Mouse (Mus musculus) MEL (cell line): ENCODE measurements at regions not wholly inside any gene's neighbourhood (a gene's known extent, or its start where the extent isn't known, plus 50 kb on each side); places are given as distances from the start of the nearest gene placed in this dataset.

Experiments
- DNase-seq: peaks from one replicate; pipeline ENCODE4 v3.0.0; 2011; ENCODE audit warnings: low read depth, low spot score
- H3K27ac ChIP-seq: 2 replicates; pipeline ENCODE4 v1.5.1; 2012; ENCODE audit warnings: low read depth, mild to moderate bottlenecking, control low read depth, low read length, moderate library complexity; ENCODE audit not compliant: control insufficient read depth
- H3K27me3 ChIP-seq, 2 experiments: fragments of 150-350 bp in 1 of 2; sonication (generic) in 1 of 2; 2 replicates each; pipeline ENCODE4 v1.6.1; 2012; ENCODE audit warnings: low read length in 2 of 2, mild to moderate bottlenecking in 2 of 2, improper control_type of control experiment in 1 of 2, moderate library complexity in 1 of 2; ENCODE audit not compliant: insufficient read depth in 2 of 2, control insufficient read depth in 1 of 2
- H3K36me3 ChIP-seq, 2 experiments: 2 replicates each; pipeline ENCODE4 v1.6.1; 2012 to 2014; ENCODE audit warnings: low read length in 2 of 2, improper control_type of control experiment in 1 of 2, inconsistent platforms in 1 of 2, mild to moderate bottlenecking in 1 of 2; ENCODE audit not compliant: insufficient read depth in 2 of 2, control insufficient read depth in 1 of 2
- H3K4me1 ChIP-seq, 2 experiments: fragments of 150-350 bp in 1 of 2; sonication (generic) in 1 of 2; 2 replicates each; pipeline ENCODE4 v1.6.1; 2012; ENCODE audit warnings: low read length in 2 of 2, improper control_type of control experiment in 1 of 2, mild to moderate bottlenecking in 1 of 2; ENCODE audit not compliant: insufficient read depth in 2 of 2, control insufficient read depth in 1 of 2
- H3K4me3 ChIP-seq, 2 experiments: fragments of 150-350 bp in 1 of 2; sonication (generic) in 1 of 2; 2 replicates each; pipeline ENCODE4 v1.5.1; 2012; ENCODE audit warnings: low read depth in 2 of 2, low read length in 2 of 2, mild to moderate bottlenecking in 2 of 2, moderate library complexity in 2 of 2, control low read depth in 1 of 2, improper control_type of control experiment in 1 of 2; ENCODE audit not compliant: control insufficient read depth in 1 of 2, insufficient read depth in 1 of 2
- H3K79me2 ChIP-seq: 2 replicates; pipeline ENCODE4 v1.6.1; 2012; ENCODE audit warnings: mild to moderate bottlenecking, low read length, moderate library complexity; ENCODE audit not compliant: control insufficient read depth, poor library complexity, insufficient read depth
- H3K9ac ChIP-seq: 2 replicates; pipeline ENCODE4 v1.6.1; 2012; ENCODE audit warnings: low read depth, mild to moderate bottlenecking, control low read depth, low read length, moderate library complexity; ENCODE audit not compliant: control insufficient read depth, poor library complexity, severe bottlenecking
- H3K9me3 ChIP-seq: fragments of 150-350 bp; sonication (generic); replicated peaks from 2 replicates; pipeline ENCODE4 v1.6.1; 2012; ENCODE audit warnings: mild to moderate bottlenecking, low read length, improper control_type of control experiment, moderate library complexity; ENCODE audit not compliant: insufficient read depth
- BHLHE40 ChIP-seq: IDR thresholded peaks from 2 replicates; pipeline ENCODE4 v1.6.1; 2012; ENCODE audit warnings: low read depth, mild to moderate bottlenecking, inconsistent platforms, low read length, improper control_type of control experiment, borderline replicate concordance
- E2F4 ChIP-seq: IDR thresholded peaks from 2 replicates; pipeline ENCODE4 v1.6.1; 2011; ENCODE audit warnings: low read depth, low read length, improper control_type of control experiment, borderline replicate concordance
- ELF1 ChIP-seq: IDR thresholded peaks from 2 replicates; pipeline ENCODE4 v1.6.1; 2014; ENCODE audit warnings: low read depth, mild to moderate bottlenecking, inconsistent platforms, low read length, improper control_type of control experiment, moderate library complexity
- ETS1 ChIP-seq: IDR thresholded peaks from 2 replicates; pipeline ENCODE4 v1.6.1; 2012; ENCODE audit warnings: low read depth, mild to moderate bottlenecking, inconsistent platforms, low read length, improper control_type of control experiment, moderate library complexity
- GABPA ChIP-seq: IDR thresholded peaks from 2 replicates; pipeline ENCODE4 v1.6.1; 2012; ENCODE audit warnings: low read depth, mild to moderate bottlenecking, inconsistent platforms, low read length, improper control_type of control experiment, moderate library complexity
- HCFC1 ChIP-seq: IDR thresholded peaks from 2 replicates; pipeline ENCODE4 v1.6.1; 2012; ENCODE audit warnings: low read depth, mild to moderate bottlenecking, inconsistent platforms, low read length, improper control_type of control experiment, moderate library complexity
- KAT2A ChIP-seq: conservative IDR thresholded peaks from 2 replicates; pipeline ENCODE4 v1.6.1; 2012; ENCODE audit warnings: low read depth, low read length, improper control_type of control experiment, inconsistent platforms
- MAFK ChIP-seq: IDR thresholded peaks from 2 replicates; pipeline ENCODE4 v1.6.1; 2011; ENCODE audit warnings: low read depth, mild to moderate bottlenecking, low read length, improper control_type of control experiment, borderline replicate concordance
- MAZ ChIP-seq: IDR thresholded peaks from 2 replicates; pipeline ENCODE4 v1.6.1; 2012; ENCODE audit warnings: low read depth, mild to moderate bottlenecking, inconsistent platforms, low read length, improper control_type of control experiment
- MEF2A ChIP-seq: IDR thresholded peaks from 2 replicates; pipeline ENCODE4 v1.6.1; 2014; ENCODE audit warnings: low read depth, mild to moderate bottlenecking, inconsistent platforms, low read length, improper control_type of control experiment; ENCODE audit not compliant: poor library complexity, insufficient replicate concordance, severe bottlenecking; ENCODE audit errors: extremely low read depth
- MXI1 ChIP-seq: IDR thresholded peaks from 2 replicates; pipeline ENCODE4 v1.6.1; 2011; ENCODE audit warnings: mild to moderate bottlenecking, low read depth, low read length, improper control_type of control experiment
- MYB ChIP-seq: IDR thresholded peaks from 2 replicates; pipeline ENCODE4 v1.6.1; 2011; ENCODE audit warnings: mild to moderate bottlenecking, low read depth, low read length, improper control_type of control experiment
- MYC ChIP-seq: IDR thresholded peaks from 2 replicates; pipeline ENCODE4 v1.6.1; 2011; ENCODE audit warnings: low read depth, mild to moderate bottlenecking, low read length, improper control_type of control experiment, moderate library complexity
- NELFE ChIP-seq: IDR thresholded peaks from 2 replicates; pipeline ENCODE4 v1.6.1; 2011; ENCODE audit warnings: low read depth, low read length, improper control_type of control experiment
- POLR2AphosphoS2 ChIP-seq: IDR thresholded peaks from 2 replicates; pipeline ENCODE4 v1.6.1; 2011; ENCODE audit warnings: low read length, improper control_type of control experiment
- POLR2AphosphoS5 ChIP-seq: IDR thresholded peaks from 2 replicates; pipeline ENCODE4 v1.6.1; 2012; ENCODE audit warnings: low read depth, borderline replicate concordance, mild to moderate bottlenecking, inconsistent platforms, low read length, moderate library complexity, mixed read lengths
- RAD21 ChIP-seq: IDR thresholded peaks from 2 replicates; pipeline ENCODE4 v1.6.1; 2011; ENCODE audit warnings: mild to moderate bottlenecking, low read depth, low read length, improper control_type of control experiment
- RCOR1 ChIP-seq: IDR thresholded peaks from 2 replicates; pipeline ENCODE4 v1.6.1; 2012; ENCODE audit warnings: low read depth, mild to moderate bottlenecking, inconsistent platforms, low read length, improper control_type of control experiment
- TAL1 ChIP-seq: IDR thresholded peaks from 2 replicates; pipeline ENCODE4 v1.6.1; 2012; ENCODE audit warnings: mild to moderate bottlenecking, inconsistent platforms, low read length, moderate library complexity, mixed read lengths
- TBP ChIP-seq: IDR thresholded peaks from 2 replicates; pipeline ENCODE4 v1.8.0; 2011; ENCODE audit warnings: low read depth, low read length, improper control_type of control experiment
- UBTF ChIP-seq: IDR thresholded peaks from 2 replicates; pipeline ENCODE4 v1.6.1; 2012; ENCODE audit warnings: low read depth, mild to moderate bottlenecking, inconsistent platforms, low read length, improper control_type of control experiment, moderate library complexity, borderline replicate concordance; ENCODE audit not compliant: insufficient read depth
- USF2 ChIP-seq, 2 experiments: IDR thresholded peaks; 2 replicates each; pipeline ENCODE4 v1.6.1; 2011 to 2012; ENCODE audit warnings: improper control_type of control experiment in 2 of 2, low read length in 2 of 2, borderline replicate concordance in 1 of 2, inconsistent platforms in 1 of 2, low read depth in 1 of 2, mild to moderate bottlenecking in 1 of 2; ENCODE audit not compliant: insufficient read depth in 1 of 2
- ZC3H11A ChIP-seq: IDR thresholded peaks from 2 replicates; pipeline ENCODE4 v1.6.1; 2012; ENCODE audit warnings: low read depth, mild to moderate bottlenecking, inconsistent platforms, low read length, improper control_type of control experiment
- ZKSCAN1 ChIP-seq: IDR thresholded peaks from 2 replicates; pipeline ENCODE4 v1.6.1; 2012; ENCODE audit warnings: low read depth, mild to moderate bottlenecking, inconsistent platforms, low read length, improper control_type of control experiment, moderate library complexity
- ZMIZ1 ChIP-seq: IDR thresholded peaks from 2 replicates; pipeline ENCODE4 v1.6.1; 2012; ENCODE audit warnings: low read depth, mild to moderate bottlenecking, inconsistent platforms, low read length, improper control_type of control experiment, moderate library complexity
- ZNF384 ChIP-seq: IDR thresholded peaks from 2 replicates; pipeline ENCODE4 v1.6.1; 2012; ENCODE audit warnings: low read depth, mild to moderate bottlenecking, inconsistent platforms, low read length, improper control_type of control experiment

GRCm38 (mm10) chr2:27590511-27590910 is 75.6 kb downstream of the Wdr5 start:
- no peak overlapping the region for H3K27ac ChIP-seq
- H3K4me1 ChIP-seq: no peaks in the 10 kb centered on the region
- H3K27me3 ChIP-seq: no peaks in the 10 kb centered on the region
- no peak overlapping the region for H3K9ac ChIP-seq
- H3K36me3 ChIP-seq: no peaks in the 10 kb centered on the region
- H3K9me3 ChIP-seq: no peaks in the 10 kb centered on the region
- no peak overlapping the region for H3K4me3 ChIP-seq
- TF ChIP-seq ZKSCAN1: no peak
- no peak for TF ChIP-seq USF2 (IDR thresholded peaks at IDR 0.05; ENCODE audit: borderline replicate concordance in 1 of 2, insufficient read depth in 1 of 2, low read depth in 1 of 2, low read length in 2 of 2)
- no peak for TF ChIP-seq MAZ
- TF ChIP-seq UBTF: no peak
- no peak for TF ChIP-seq ZMIZ1
- no peak for TF ChIP-seq ZC3H11A
- TF ChIP-seq RCOR1: no peak
- no peak for TF ChIP-seq MYB
- TF ChIP-seq ELF1: no peak
- no peak for TF ChIP-seq TAL1
- no peak for TF ChIP-seq KAT2A
- no peak for TF ChIP-seq MAFK
- no peak for TF ChIP-seq POLR2AphosphoS2
- no peak for TF ChIP-seq MYC
- TF ChIP-seq RAD21: no peak
- TF ChIP-seq POLR2AphosphoS5: no peak
- no peak for TF ChIP-seq TBP
- no peaks in the 10 kb centered on the region for H3K79me2 ChIP-seq
- DNase-seq: no peak

- Histone ChIP-seq H3K4me1 (no peaks in the 10 kb centered on the region), H3K79me2 (no peaks in the 10 kb centered on the region), H3K27ac (no peak overlapping the region), H3K27me3 (no peaks in the 10 kb centered on the region), H3K9ac (no peak overlapping the region), H3K36me3 (no peaks in the 10 kb centered on the region), H3K9me3 (no peaks in the 10 kb centered on the region), H3K4me3 (no peak overlapping the region)
- no peak for TF ChIP-seq HCFC1
- no peak for TF ChIP-seq MYB
- no peak for TF ChIP-seq GABPA
- TF ChIP-seq ETS1: no peak
- TF ChIP-seq RAD21: no peak
- no peak for TF ChIP-seq ZNF384
- TF ChIP-seq POLR2AphosphoS2: no peak
- no peak for TF ChIP-seq ELF1
- no peak for TF ChIP-seq BHLHE40
- TF ChIP-seq MXI1: no peak
- TF ChIP-seq E2F4: no peak
- no peak for TF ChIP-seq TBP
- TF ChIP-seq USF2 (IDR thresholded peaks at IDR 0.05; ENCODE audit: borderline replicate concordance in 1 of 2, insufficient read depth in 1 of 2, low read depth in 1 of 2, low read length in 2 of 2): no peak
- no peak for TF ChIP-seq MEF2A
- TF ChIP-seq ZC3H11A: no peak
- no peak for TF ChIP-seq NELFE
- DNase-seq: no peak
Observed at GRCm38 (mm10) chr2:27591668-27592067, 76.7 kb downstream of the Wdr5 start.
